Mouse (Mus musculus) heart, postnatal 0 days (tissue): ENCODE data around the gene Gng2. TPM values are rescaled to one million over a fixed set of nuclear protein-coding genes. Genes with fewer than 3 reads are reported as not detected.

Source experiments
- ATAC-seq: fragments of 200-750 bp; cut with Nextera tagmentation; 2 replicates; pipeline ENCODE4 v1.8.0; 2017; ENCODE audit warnings: low read depth, moderate number of reproducible peaks, moderate library complexity; ENCODE audit not compliant: insufficient read depth
- DNase-seq: peaks from one replicate; pipeline ENCODE4 v3.0.0-alpha.2; 2016; ENCODE audit warnings: low spot score
- H3K27ac ChIP-seq: fragments of 300-500 bp; sonication (generic); 2 replicates; pipeline ENCODE4 v1.5.1; 2014; ENCODE audit warnings: low read depth, mild to moderate bottlenecking
- H3K27me3 ChIP-seq: fragments of 300-500 bp; sonication (generic); 2 replicates; pipeline ENCODE4 v1.6.1; 2014; ENCODE audit warnings: low read length, mixed read lengths; ENCODE audit not compliant: control insufficient read depth, insufficient read depth
- H3K36me3 ChIP-seq: fragments of 300-500 bp; sonication (generic); replicated peaks from 2 replicates; pipeline ENCODE4 v1.6.1; 2014; ENCODE audit warnings: low read length, mixed read lengths; ENCODE audit not compliant: control insufficient read depth, insufficient read depth
- H3K4me1 ChIP-seq: fragments of 300-500 bp; sonication (generic); 2 replicates; pipeline ENCODE4 v1.6.1; 2014; ENCODE audit warnings: antibody characterized with exemption; ENCODE audit not compliant: control insufficient read depth, insufficient read depth
- H3K4me2 ChIP-seq: fragments of 300-500 bp; sonication (generic); 2 replicates; pipeline ENCODE4 v1.6.1; 2014; ENCODE audit warnings: low read depth, mild to moderate bottlenecking, low read length, moderate library complexity
- H3K4me3 ChIP-seq: fragments of 300-500 bp; sonication (generic); 2 replicates; pipeline ENCODE4 v1.5.1; 2014; ENCODE audit warnings: low read depth, low read length
- H3K9ac ChIP-seq: fragments of 300-500 bp; sonication (generic); replicated peaks from 2 replicates; pipeline ENCODE4 v1.6.1; 2014; ENCODE audit warnings: low read depth, low read length, mixed read lengths
- H3K9me3 ChIP-seq: fragments of 300-500 bp; sonication (generic); replicated peaks from 2 replicates; pipeline ENCODE4 v1.6.1; 2016; ENCODE audit warnings: low read length; ENCODE audit not compliant: control insufficient read depth
- CTCF ChIP-seq: IDR thresholded peaks from 2 replicates; pipeline ENCODE4 v1.5.1; 2016; ENCODE audit warnings: antibody characterized with exemption, control low read depth, low read depth
- EP300 ChIP-seq: IDR thresholded peaks from 2 replicates; pipeline ENCODE4 v1.6.1; 2016; ENCODE audit warnings: antibody characterized with exemption, low read depth
- WGBS: fragments of 180-500 bp; shearing (Covaris S2); extraction: QIAGEN DNeasy Blood & Tissue Kit; methylation state at CpG from one replicate; pipeline ENCODE4 v1.1.7; 2014; 5-methylcytosine and 5-hydroxymethylcytosine counted together
- polyA plus RNA-seq: library from polyadenylated mRNA; unstranded; fragments of >200 nt; fragmentation: Nextera tagmentation; extraction: Ambion mirVana; gene quantifications from 2 replicates; pipeline ENCODE4 v1.2.1, GENCODE M21; 2015
- total RNA-seq: library from RNA; depleted of rRNA; stranded (reverse); fragments of >200 nt; gene quantifications from 2 replicates; pipeline ENCODE4 v1.2.3, GENCODE M21; 2014; ENCODE audit warnings: low replicate concordance; rRNA removed

Gng2 gene
- total and polyA plus RNA-seq, 2 experiments from 2014 or later = 47.1 to 48.0 TPM

DNA sequence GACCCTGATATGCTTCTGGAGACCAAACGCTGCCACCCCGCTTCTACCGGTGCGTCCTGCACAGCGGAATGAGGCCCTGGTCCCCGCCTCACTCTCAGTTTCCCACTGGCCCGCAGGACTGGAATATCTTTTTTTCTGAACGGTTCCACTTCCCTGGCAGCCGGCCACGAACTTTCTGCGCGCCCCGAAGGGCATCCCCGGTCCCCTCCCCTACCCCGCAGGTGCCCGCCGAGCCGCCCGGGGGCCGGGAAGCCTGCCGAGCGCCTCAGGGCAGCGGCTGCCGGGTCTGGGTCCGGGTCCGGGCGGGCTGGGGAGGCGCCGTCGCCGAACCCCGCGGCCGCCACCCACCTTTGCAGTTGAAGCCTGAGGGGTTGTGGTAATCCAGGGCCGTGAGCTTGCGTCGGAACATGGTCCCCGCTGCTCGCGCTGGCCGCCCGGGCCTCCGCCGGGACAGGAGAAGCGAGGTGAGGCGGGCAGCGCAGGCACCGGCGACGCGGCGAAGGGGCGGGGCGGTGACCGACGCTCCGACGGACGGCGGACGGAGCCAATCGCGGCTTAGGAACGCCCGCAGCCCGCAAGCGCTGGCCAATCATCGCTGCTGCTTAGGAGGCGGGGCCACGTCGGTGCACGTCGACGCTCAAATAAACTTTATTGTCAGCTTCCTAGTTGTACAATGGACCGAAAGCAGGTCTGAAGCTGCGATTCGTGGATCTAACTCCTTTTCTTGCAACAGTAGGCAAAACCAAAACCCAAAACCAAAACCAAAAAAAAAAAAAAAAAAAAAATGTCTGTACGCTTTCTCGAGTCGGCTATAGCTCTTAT lies 153.9 kb downstream of the Gng2 start, which contains the start of gene Rtraf:
Gene Rtraf (minus strand): TSS at position 504 of the 822 bp plus-strand sequence.
- Histone ChIP-seq H3K36me3 (peaks cover 27% of the 10 kb centered on the region), H3K4me3 (peak within 1 kb of the TSS; percentile 97), H3K9me3 (no peaks in the 10 kb centered on the region), H3K4me2 (peak within 1 kb of the TSS; percentile 87), H3K27me3 (no peaks in the 10 kb centered on the region), H3K27ac (peak within 1 kb of the TSS; percentile 89), H3K4me1 (0 out of 2 replicates have a peak, but pooled peaks cover 6% of the 10 kb centered on the region), H3K9ac (peak within 1 kb of the TSS; percentile 91)
- ATAC-seq (peak; percentile 99), DNase-seq (peak; percentile 97)
- TF ChIP-seq EP300 = no peak
- no peak for TF ChIP-seq CTCF
- WGBS = under 1% methylated on average over 79 of the region's 80 CpGs

Other genes with a start within 250 kb of the Gng2 start
- gene Nid2, start 226.4 kb downstream of the Gng2 start, total RNA-seq = 79.7 and 93.8 TPM in 2 replicates
- gene Nid2, start 226.4 kb downstream of the Gng2 start, polyA plus RNA-seq = 40.9 and 47.7 TPM in 2 replicates
- 61.8 and 73.8 TPM in 2 replicates for gene Rtraf, start 153.8 kb downstream of the Gng2 start, total RNA-seq
- gene Rtraf, start 153.8 kb downstream of the Gng2 start, polyA plus RNA-seq = 177 and 183 TPM in 2 replicates
- gene Saysd1, start 160.9 kb upstream of the Gng2 start, total RNA-seq = 1.9 and 12.6 TPM in 2 replicates
- 10.4 and 10.8 TPM in 2 replicates for gene Saysd1, start 160.9 kb upstream of the Gng2 start, polyA plus RNA-seq
- 1.8 and 3.4 TPM in 2 replicates for gene Kcnk5, start 204.2 kb upstream of the Gng2 start, total RNA-seq
- gene Kcnk5, start 204.2 kb upstream of the Gng2 start, polyA plus RNA-seq = 0.86 and 1.1 TPM in 2 replicates